ENCODE assay signal across 9 mouse cellular contexts in genomic region chr9:83325910-83326309, GRCm38 (mm10).
DNase-seq lines count a peak whose midpoint lies in the region; ATAC-seq and TF ChIP-seq lines count a peak whose summit lies in the region.
"Had no signal": no experiment of that assay in that cellular context is flagged by ENCODE, and none has a peak within 500 bp of the region (broad histone marks: within the 10 kb centered on the region; RNA-seq: fewer than 3 reads in every experiment).

No protein-coding gene starts in this region.

- TF ChIP-seq POLR2A in thymus, adult 2 months (IDR thresholded peaks at IDR 0.05; ENCODE audit: control insufficient read depth, extremely low read depth, insufficient read depth, low read length, poor library complexity) = no peak

- H3K4me2 ChIP-seq in kidney, embryonic 14.5 days (replicated peaks; ENCODE audit: low read depth, low read length) = no peak overlapping the region
- H3K4me2 ChIP-seq in hindbrain, embryonic 11.5 days (replicated peaks; ENCODE audit: low read depth, low read length) = no peak overlapping the region
- H3K4me2 ChIP-seq: limb, embryonic 13.5 days had no signal

- TF ChIP-seq CTCF in thymus, adult 2 months (IDR thresholded peaks at IDR 0.05; ENCODE audit: borderline replicate concordance, control insufficient read depth, extremely low read depth, insufficient read depth, low read length, poor library complexity) = no peak

- H3K36me3 ChIP-seq in kidney, embryonic 14.5 days (ENCODE audit: control insufficient read depth, insufficient read depth, low read length) = no peaks in the 10 kb centered on the region
- no peaks in the 10 kb centered on the region for H3K36me3 ChIP-seq in hindbrain, embryonic 11.5 days (ENCODE audit: control insufficient read depth, insufficient read depth, low read length)
- H3K36me3 ChIP-seq in limb, embryonic 10.5 days = no peaks in the 10 kb centered on the region
- no peaks in the 10 kb centered on the region for H3K36me3 ChIP-seq in thymus, adult 2 months (ENCODE audit: control insufficient read depth, insufficient read depth, low read length)
- H3K36me3 ChIP-seq: limb, embryonic 13.5 days had no signal

- no peak for DNase-seq in kidney, adult 18-20 months
- DNase-seq in hindbrain, embryonic 11.5 days (ENCODE audit: low spot score) = peak; percentile 37
- DNase-seq in limb, embryonic 10.5 days (ENCODE audit: low spot score) = peak; percentile 36
- peak; percentile 90 to 94 for DNase-seq in right cerebral cortex, postnatal 10 days (ENCODE audit: low spot score in 2 of 2)
- DNase-seq in thymus, adult 2 months = no peak
- no peak for DNase-seq in lung, postnatal 10 days
- DNase-seq in spleen, adult 12 weeks (ENCODE audit: low spot score) = no peak

- no peak overlapping the region for H3K27ac ChIP-seq in kidney, embryonic 14.5 days (ENCODE audit: low read depth, low read length)
- H3K27ac ChIP-seq in hindbrain, embryonic 11.5 days (ENCODE audit: low read depth, low read length) = no peak overlapping the region
- H3K27ac ChIP-seq in limb, embryonic 10.5 days = no peak overlapping the region
- no peak overlapping the region for H3K27ac ChIP-seq in thymus, adult 2 months (ENCODE audit: control insufficient read depth, insufficient read depth, low read length)
- H3K27ac ChIP-seq: limb, embryonic 13.5 days had no signal

- no peaks in the 10 kb centered on the region for H3K9me3 ChIP-seq in kidney, embryonic 14.5 days (ENCODE audit: control insufficient read depth, low read length)
- H3K9me3 ChIP-seq in hindbrain, embryonic 11.5 days (ENCODE audit: control insufficient read depth, low read length) = no peaks in the 10 kb centered on the region
- H3K9me3 ChIP-seq in limb, embryonic 10.5 days (replicated peaks) = no peaks in the 10 kb centered on the region
- H3K9me3 ChIP-seq: limb, embryonic 13.5 days had no signal

- 16% methylated on average over 6 of the region's 6 CpGs for WGBS in kidney, embryonic 14.5 days
- WGBS in hindbrain, embryonic 11.5 days = 16% methylated on average over 6 of the region's 6 CpGs
- 15% methylated on average over 6 of the region's 6 CpGs for WGBS in limb, embryonic 10.5 days
- 28% methylated on average over 6 of the region's 6 CpGs for WGBS in thymus, adult 2 months

- H3K9ac ChIP-seq in kidney, embryonic 14.5 days (ENCODE audit: low read depth, low read length) = no peak overlapping the region
- no peak overlapping the region for H3K9ac ChIP-seq in hindbrain, embryonic 11.5 days (ENCODE audit: low read depth, low read length)
- H3K9ac ChIP-seq: limb, embryonic 13.5 days had no signal

- H3K4me3 ChIP-seq in kidney, embryonic 14.5 days (ENCODE audit: low read length) = no peak overlapping the region
- no peak overlapping the region for H3K4me3 ChIP-seq in hindbrain, embryonic 11.5 days (ENCODE audit: low read depth, low read length)
- no peak overlapping the region for H3K4me3 ChIP-seq in limb, embryonic 10.5 days
- no peak overlapping the region for H3K4me3 ChIP-seq in thymus, adult 2 months (ENCODE audit: control insufficient read depth, insufficient read depth, low read length)
- H3K4me3 ChIP-seq: limb, embryonic 13.5 days had no signal

- peak; percentile 36; the same call in 1 of the 2 replicates for ATAC-seq in kidney, embryonic 14.5 days (ENCODE audit: low FRiP score, low TSS enrichment)
- ATAC-seq in hindbrain, embryonic 11.5 days (ENCODE audit: low FRiP score) = peak; percentile 76

- 0 out of 2 replicates have a peak, but pooled peaks cover 6% of the 10 kb centered on the region for H3K4me1 ChIP-seq in kidney, embryonic 14.5 days (ENCODE audit: control insufficient read depth, insufficient read depth, low read length)
- peaks cover 2% of the 10 kb centered on the region; the same call in 1 of the 2 replicates for H3K4me1 ChIP-seq in hindbrain, embryonic 11.5 days (replicated peaks; ENCODE audit: control insufficient read depth, insufficient read depth, low read length)
- H3K4me1 ChIP-seq in limb, embryonic 10.5 days = peaks cover 11% of the 10 kb centered on the region
- no peaks in the 10 kb centered on the region for H3K4me1 ChIP-seq in thymus, adult 2 months (replicated peaks; ENCODE audit: control insufficient read depth, insufficient read depth, low read length)

- H3K27me3 ChIP-seq in kidney, embryonic 14.5 days (ENCODE audit: control insufficient read depth, insufficient read depth, low read length) = no peaks in the 10 kb centered on the region
- no peaks in the 10 kb centered on the region for H3K27me3 ChIP-seq in hindbrain, embryonic 11.5 days (ENCODE audit: control insufficient read depth, insufficient read depth, low read length)
- H3K27me3 ChIP-seq in limb, embryonic 10.5 days (ENCODE audit: low read depth, poor library complexity, severe bottlenecking) = no peaks in the 10 kb centered on the region
- no peaks in the 10 kb centered on the region for H3K27me3 ChIP-seq in thymus, adult 2 months (ENCODE audit: control insufficient read depth, insufficient read depth, low read length)
- H3K27me3 ChIP-seq: limb, embryonic 13.5 days had no signal

Comparison
In these comparisons a context has a peak if more than half of its experiments do, and no peak if none do; other contexts are left out.
1. DNase-seq: peak in hindbrain, embryonic 11.5 days (single experiment), limb, embryonic 10.5 days (single experiment) and right cerebral cortex, postnatal 10 days (2 of 2); none in kidney, adult 18-20 months (single experiment), thymus, adult 2 months (single experiment), lung, postnatal 10 days (single experiment) and spleen, adult 12 weeks (single experiment).